Comparison of ENCODE assay signal across 18 mouse cellular contexts in genomic region chr7:143341301-143341980, GRCm38 (mm10).
A peak's percentile ranks its signal among the peaks of the same experiment; 100 is the strongest.
DNase-seq lines count a peak whose midpoint lies in the region; ATAC-seq and TF ChIP-seq lines count a peak whose summit lies in the region.
"Had no signal": no experiment of that assay in that cellular context is flagged by ENCODE, and none has a peak within 500 bp of the region (broad histone marks: within the 10 kb centered on the region; RNA-seq: fewer than 3 reads in every experiment).

No protein-coding gene starts in this region.

- no peak for TF ChIP-seq CTCF in CH12.LX (conservative IDR thresholded peaks at IDR 0.05 in 1 of 2, IDR thresholded peaks at IDR 0.05 in 1 of 2; ENCODE audit: low read depth in 2 of 2, low read length in 2 of 2)
- TF ChIP-seq CTCF in intestine, postnatal 0 days (IDR thresholded peaks at IDR 0.05; ENCODE audit: low read depth): no peak

- no peak overlapping the region for H3K4me3 ChIP-seq in heart, embryonic 10.5 days
- H3K4me3 ChIP-seq in kidney, embryonic 14.5 days (ENCODE audit: low read length): no peak overlapping the region
- no peak overlapping the region for H3K4me3 ChIP-seq in CH12.LX (replicated peaks in 1 of 3; ENCODE audit: low read depth in 2 of 3, low read length in 2 of 3, poor library complexity in 1 of 3)
- no peak overlapping the region for H3K4me3 ChIP-seq in intestine, postnatal 0 days (ENCODE audit: low read depth, low read length)
- H3K4me3 ChIP-seq: embryonic facial prominence, embryonic 15.5 days; forebrain, embryonic 13.5 days; gastrocnemius, adult 2 months; midbrain, embryonic 13.5 days had no signal

- H3K79me2 ChIP-seq in CH12.LX (replicated peaks; ENCODE audit: control insufficient read depth, extremely low read depth, insufficient read depth, poor library complexity, severe bottlenecking): no peaks in the 10 kb centered on the region

- H3K27me3 ChIP-seq in heart, embryonic 10.5 days (ENCODE audit: insufficient read depth, poor library complexity, severe bottlenecking): 0 out of 2 replicates have a peak, but pooled peaks cover 4% of the 10 kb centered on the region
- H3K27me3 ChIP-seq in kidney, embryonic 14.5 days (ENCODE audit: control insufficient read depth, insufficient read depth, low read length): no peaks in the 10 kb centered on the region
- peaks cover 89% of the 10 kb centered on the region for H3K27me3 ChIP-seq in CH12.LX (replicated peaks)
- no peaks in the 10 kb centered on the region for H3K27me3 ChIP-seq in intestine, postnatal 0 days (replicated peaks; ENCODE audit: control insufficient read depth, insufficient read depth, low read length)
- H3K27me3 ChIP-seq: embryonic facial prominence, embryonic 15.5 days; midbrain, embryonic 13.5 days had no signal

- dilution Hi-C loops in CH12.LX (cut with MboI; ENCODE audit: extremely low pct_ligation_motif_present, extremely low pct_unique_long_range_greater_than_20kb, low sequenced_read_pairs): no loop called here

- H3K4me2 ChIP-seq in kidney, embryonic 14.5 days (replicated peaks; ENCODE audit: low read depth, low read length): no peak overlapping the region
- H3K4me2 ChIP-seq in CH12.LX (ENCODE audit: insufficient read depth, low read depth, poor library complexity, severe bottlenecking): no peak overlapping the region
- no peak overlapping the region for H3K4me2 ChIP-seq in intestine, postnatal 0 days (replicated peaks; ENCODE audit: low read depth)
- H3K4me2 ChIP-seq: embryonic facial prominence, embryonic 15.5 days; forebrain, embryonic 13.5 days; liver, embryonic 11.5 days; midbrain, embryonic 13.5 days had no signal

- no peaks in the 10 kb centered on the region for H3K36me3 ChIP-seq in heart, embryonic 10.5 days
- no peaks in the 10 kb centered on the region for H3K36me3 ChIP-seq in kidney, embryonic 14.5 days (ENCODE audit: control insufficient read depth, insufficient read depth, low read length)
- no peaks in the 10 kb centered on the region for H3K36me3 ChIP-seq in CH12.LX (replicated peaks in 1 of 2; ENCODE audit: control insufficient read depth in 1 of 2, insufficient read depth in 1 of 2, low read length in 1 of 2)
- H3K36me3 ChIP-seq in intestine, postnatal 0 days (ENCODE audit: control insufficient read depth, insufficient read depth): no peaks in the 10 kb centered on the region
- H3K36me3 ChIP-seq: embryonic facial prominence, embryonic 15.5 days; midbrain, embryonic 13.5 days had no signal

- WGBS in heart, embryonic 10.5 days: 67% methylated on average over 3 of the region's 3 CpGs
- WGBS in kidney, embryonic 14.5 days: 77% methylated on average over 3 of the region's 3 CpGs
- whole genome bisulfite sequencing in intestine, postnatal 0 days: 33% methylated on average over 3 of the region's 3 CpGs

- in situ Hi-C loops in CH12.LX (cut with MboI; ENCODE audit: low pct_ligation_motif_present, low pct_unique_long_range_greater_than_20kb, low sequenced_read_pairs): no loop called here

- no peak overlapping the region for H3K9ac ChIP-seq in kidney, embryonic 14.5 days (ENCODE audit: low read depth, low read length)
- no peak overlapping the region for H3K9ac ChIP-seq in CH12.LX (ENCODE audit: insufficient read depth, low read depth)
- H3K9ac ChIP-seq in intestine, postnatal 0 days (ENCODE audit: low read depth, low read length): no peak overlapping the region
- H3K9ac ChIP-seq: embryonic facial prominence, embryonic 15.5 days; forebrain, embryonic 13.5 days; midbrain, embryonic 13.5 days had no signal

- no peak for TF ChIP-seq POLR2A in CH12.LX (IDR thresholded peaks at IDR 0.05; ENCODE audit: low read depth, low read length)

- DNase-seq in heart, embryonic 10.5 days (ENCODE audit: low spot score): no peak
- no peak for DNase-seq in heart, adult 9 months (ENCODE audit: low spot score in 2 of 2)
- DNase-seq in kidney, postnatal 14 days: peak; percentile 52
- no peak for DNase-seq in CH12.LX (ENCODE audit: extremely low read depth)
- DNase-seq in testis, postnatal 14 days (ENCODE audit: low spot score): no peak
- DNase-seq in frontal cortex, postnatal 14 days (ENCODE audit: low spot score in 2 of 2): no peak
- DNase-seq: adrenal gland, adult 8-10 months; cerebellum, postnatal 14 days; gastrocnemius, adult 2 months; heart, adult 18-20 months had no signal

- H3K4me1 ChIP-seq in heart, embryonic 10.5 days: peaks cover 28% of the 10 kb centered on the region
- peaks cover 26% of the 10 kb centered on the region for H3K4me1 ChIP-seq in kidney, embryonic 14.5 days (ENCODE audit: control insufficient read depth, insufficient read depth, low read length)
- no peaks in the 10 kb centered on the region for H3K4me1 ChIP-seq in CH12.LX (ENCODE audit: control insufficient read depth in 1 of 2, insufficient read depth in 2 of 2)
- 0 out of 2 replicates have a peak, but pooled peaks cover 3% of the 10 kb centered on the region for H3K4me1 ChIP-seq in intestine, postnatal 0 days (replicated peaks; ENCODE audit: control insufficient read depth, insufficient read depth, low read length)

- H3K27ac ChIP-seq in heart, embryonic 10.5 days: peak overlapping the region; percentile 5; the same call in 1 of the 2 replicates
- H3K27ac ChIP-seq in kidney, embryonic 14.5 days (ENCODE audit: low read depth, low read length): no peak overlapping the region
- no peak overlapping the region for H3K27ac ChIP-seq in CH12.LX (ENCODE audit: insufficient read depth, low read depth)
- H3K27ac ChIP-seq in intestine, postnatal 0 days (ENCODE audit: low read depth, low read length): peak overlapping the region; percentile 28; the same call in 1 of the 2 replicates
- H3K27ac ChIP-seq: embryonic facial prominence, embryonic 15.5 days; forebrain, embryonic 13.5 days; gastrocnemius, adult 2 months; hindbrain, postnatal 0 days; macrophage; midbrain, embryonic 13.5 days had no signal

- TF ChIP-seq RAD21 in CH12.LX (IDR thresholded peaks at IDR 0.05; ENCODE audit: low read depth, low read length): no peak

- no peak for ATAC-seq in kidney, embryonic 14.5 days (ENCODE audit: low FRiP score, low TSS enrichment)
- peak; percentile 83 for ATAC-seq in intestine, postnatal 0 days

- TF ChIP-seq EP300 in CH12.LX (IDR thresholded peaks at IDR 0.05; ENCODE audit: low read length): no peak

- no peaks in the 10 kb centered on the region for H3K9me3 ChIP-seq in heart, embryonic 10.5 days
- no peaks in the 10 kb centered on the region for H3K9me3 ChIP-seq in kidney, embryonic 14.5 days (ENCODE audit: control insufficient read depth, low read length)
- H3K9me3 ChIP-seq in CH12.LX (replicated peaks; ENCODE audit: low read length): no peaks in the 10 kb centered on the region
- no peaks in the 10 kb centered on the region for H3K9me3 ChIP-seq in intestine, postnatal 0 days (ENCODE audit: control insufficient read depth)

TF ChIP-seq in CH12.LX, 34 proteins besides CTCF, POLR2A, EP300 and RAD21:
- TF ChIP-seq MYC (IDR thresholded peaks at IDR 0.05; ENCODE audit: low read depth, low read length) (no peak), ZNF384 (IDR thresholded peaks at IDR 0.05; ENCODE audit: low read depth, low read length) (0 out of 2 replicates have a peak, but pooled peaks have one; percentile 30)

Comparison
In these comparisons a context has a peak if more than half of its experiments do, and no peak if none do; other contexts are left out.
1. H3K27ac ChIP-seq: peak in heart, embryonic 10.5 days (single experiment) and intestine, postnatal 0 days (single experiment); none in kidney, embryonic 14.5 days (single experiment) and CH12.LX (single experiment).